Mouse (Mus musculus) liver, embryonic 12.5 days (tissue): ENCODE results near the gene Pate4. TPM values are rescaled to one million over a fixed set of nuclear protein-coding genes. Genes with fewer than 3 reads are reported as not detected.

ENCODE experiments used
- ATAC-seq: fragments of 200-750 bp; cut with Nextera tagmentation; 2 replicates; pipeline ENCODE4 v1.8.0; 2017; ENCODE audit warnings: moderate number of reproducible peaks, mild to moderate bottlenecking, moderate library complexity
- H3K27ac ChIP-seq: fragments of 300-500 bp; sonication (generic); 2 replicates; pipeline ENCODE4 v1.5.1; 2016; ENCODE audit warnings: mild to moderate bottlenecking
- H3K27me3 ChIP-seq: fragments of 300-500 bp; sonication (generic); replicated peaks from 2 replicates; pipeline ENCODE4 v1.6.1; 2016; ENCODE audit warnings: mild to moderate bottlenecking, moderate library complexity
- H3K36me3 ChIP-seq: fragments of 300-500 bp; sonication (generic); 2 replicates; pipeline ENCODE4 v1.6.1; 2016; ENCODE audit warnings: mild to moderate bottlenecking, moderate library complexity
- H3K4me1 ChIP-seq: fragments of 300-500 bp; sonication (generic); 2 replicates; pipeline ENCODE4 v1.6.1; 2016
- H3K4me2 ChIP-seq: fragments of 300-500 bp; sonication (generic); 2 replicates; pipeline ENCODE4 v1.6.1; 2016; ENCODE audit warnings: mild to moderate bottlenecking, moderate library complexity
- H3K4me3 ChIP-seq: fragments of 300-500 bp; sonication (generic); 2 replicates; pipeline ENCODE4 v1.5.1; 2016; ENCODE audit warnings: mild to moderate bottlenecking, moderate library complexity
- H3K9ac ChIP-seq: fragments of 300-500 bp; sonication (generic); 2 replicates; pipeline ENCODE4 v1.6.1; 2016; ENCODE audit warnings: mild to moderate bottlenecking, moderate library complexity
- H3K9me3 ChIP-seq: fragments of 300-500 bp; sonication (generic); replicated peaks from 2 replicates; pipeline ENCODE4 v1.6.1; 2016; ENCODE audit warnings: mild to moderate bottlenecking, moderate library complexity
- WGBS: fragments of 180-500 bp; shearing (Covaris S2); methylation state at CpG from one replicate; pipeline ENCODE4 v1.1.7; 2016; ENCODE audit not compliant: insufficient replicate concordance; 5-methylcytosine and 5-hydroxymethylcytosine counted together
- polyA plus RNA-seq: library from polyadenylated mRNA; unstranded; fragments of >200 nt; fragmentation: Nextera tagmentation; extraction: Ambion mirVana; gene quantifications from 2 replicates; pipeline ENCODE4 v1.2.1, GENCODE M21; 2016

Pate4 gene
- polyA plus RNA-seq, 1 experiment from 2014 or later: not detected

GRCm38 (mm10) chr9:35567995-35568394 lies 43.7 kb downstream of the Pate4 start:
- WGBS: 81% methylated on average over 3 of the region's 3 CpGs
- no peaks in the 10 kb centered on the region for H3K9me3 ChIP-seq
- H3K4me1 ChIP-seq: peaks cover 28% of the 10 kb centered on the region
- peaks cover 48% of the 10 kb centered on the region for H3K36me3 ChIP-seq
- no peak for ATAC-seq
- H3K4me2 ChIP-seq: peak overlapping the region; percentile 68
- peaks cover 12% of the 10 kb centered on the region; the same call in 1 of the 2 replicates for H3K27me3 ChIP-seq
- no peak overlapping the region for H3K27ac ChIP-seq
- H3K9ac ChIP-seq: peak overlapping the region; percentile 8; the same call in 1 of the 2 replicates
- no peak overlapping the region for H3K4me3 ChIP-seq

GRCm38 (mm10) chr9:35564536-35565240 lies 47.1 kb downstream of the Pate4 start:
- WGBS: 79% methylated on average over 5 of the region's 5 CpGs
- no peak overlapping the region for H3K4me3 ChIP-seq
- no peak for ATAC-seq
- H3K36me3 ChIP-seq: peaks cover 68% of the 10 kb centered on the region
- H3K27ac ChIP-seq: no peak overlapping the region
- no peaks in the 10 kb centered on the region for H3K27me3 ChIP-seq
- no peak overlapping the region for H3K4me2 ChIP-seq
- no peaks in the 10 kb centered on the region for H3K9me3 ChIP-seq
- H3K9ac ChIP-seq: no peak overlapping the region
- peaks cover 36% of the 10 kb centered on the region for H3K4me1 ChIP-seq

DNA sequence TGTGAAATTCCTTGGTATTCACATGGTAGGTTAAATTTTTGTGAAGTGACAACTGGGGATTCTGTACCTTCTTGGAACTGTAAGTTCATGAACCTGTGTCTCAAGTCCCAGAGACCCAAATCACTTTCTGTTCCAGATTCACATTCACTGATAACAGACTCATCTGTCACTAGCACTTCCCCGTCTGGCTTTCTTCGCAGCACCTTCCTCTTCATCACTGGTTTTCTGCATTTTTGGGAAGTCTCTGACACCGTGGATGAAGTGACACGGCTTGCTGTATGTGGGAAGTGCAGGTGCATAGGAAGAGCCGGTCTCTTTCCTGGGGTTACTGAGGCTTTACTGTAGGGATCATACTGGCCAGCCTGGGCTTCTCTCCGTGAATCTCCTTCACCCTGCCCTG lies 50.2 kb downstream of the Pate4 start:
- Histone ChIP-seq H3K4me3 (no peak overlapping the region), H3K4me1 (peaks cover 38% of the 10 kb centered on the region)
- 54% methylated on average over 6 of the region's 6 CpGs for WGBS

DNA sequence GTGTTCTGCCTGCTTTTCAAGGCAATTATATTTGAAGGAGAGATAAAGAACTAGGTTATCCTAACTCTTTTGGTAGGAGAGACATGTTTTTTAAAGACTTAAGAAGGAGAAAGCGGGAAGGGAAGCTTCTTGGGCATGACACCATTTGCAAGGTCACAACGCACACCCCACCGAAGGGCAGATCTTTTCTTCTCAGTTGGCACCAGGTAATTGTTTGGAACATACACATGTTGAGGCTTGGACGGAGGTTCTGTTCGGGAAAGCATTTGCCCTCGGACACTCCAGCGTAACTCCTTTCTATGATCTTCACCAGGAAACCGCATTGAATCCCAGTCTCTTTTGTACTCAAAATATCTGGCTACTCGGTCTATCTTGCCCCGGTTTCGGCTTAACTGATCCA lies 50.7 kb downstream of the Pate4 start:
- H3K4me1 ChIP-seq: peaks cover 38% of the 10 kb centered on the region
- 89% methylated on average over 11 of the region's 11 CpGs for WGBS
- H3K36me3 ChIP-seq: peaks cover 45% of the 10 kb centered on the region
- ATAC-seq: no peak
- no peak overlapping the region for H3K4me2 ChIP-seq
- no peak overlapping the region for H3K4me3 ChIP-seq
- H3K9me3 ChIP-seq: no peaks in the 10 kb centered on the region
- no peak overlapping the region for H3K27ac ChIP-seq
- no peak overlapping the region for H3K9ac ChIP-seq
- H3K27me3 ChIP-seq: peaks cover 31% of the 10 kb centered on the region

More for the DNA sequence above, 50.2 kb downstream of the Pate4 start:
- Histone ChIP-seq H3K36me3 (peaks cover 50% of the 10 kb centered on the region), H3K9ac (no peak overlapping the region), H3K27ac (no peak overlapping the region), H3K4me2 (no peak overlapping the region), H3K27me3 (peaks cover 26% of the 10 kb centered on the region), H3K9me3 (no peaks in the 10 kb centered on the region)
- ATAC-seq: no peak

- peak overlapping the region; percentile 94 for H3K4me2 ChIP-seq
- peak; percentile 84 for ATAC-seq
- WGBS: 3% methylated on average over 31 of the region's 31 CpGs
- H3K27me3 ChIP-seq: peaks cover 48% of the 10 kb centered on the region
- no peaks in the 10 kb centered on the region for H3K9me3 ChIP-seq
- H3K4me3 ChIP-seq: peak overlapping the region; percentile 72
- H3K27ac ChIP-seq: peak overlapping the region; percentile 64; the same call in 1 of the 2 replicates
- peak overlapping the region; percentile 76 for H3K9ac ChIP-seq
- peaks cover 33% of the 10 kb centered on the region for H3K4me1 ChIP-seq
- H3K36me3 ChIP-seq: peaks cover 27% of the 10 kb centered on the region
These were observed 52.5 kb downstream of the Pate4 start for GRCm38 (mm10) chr9:35559009-35559890.

DNA sequence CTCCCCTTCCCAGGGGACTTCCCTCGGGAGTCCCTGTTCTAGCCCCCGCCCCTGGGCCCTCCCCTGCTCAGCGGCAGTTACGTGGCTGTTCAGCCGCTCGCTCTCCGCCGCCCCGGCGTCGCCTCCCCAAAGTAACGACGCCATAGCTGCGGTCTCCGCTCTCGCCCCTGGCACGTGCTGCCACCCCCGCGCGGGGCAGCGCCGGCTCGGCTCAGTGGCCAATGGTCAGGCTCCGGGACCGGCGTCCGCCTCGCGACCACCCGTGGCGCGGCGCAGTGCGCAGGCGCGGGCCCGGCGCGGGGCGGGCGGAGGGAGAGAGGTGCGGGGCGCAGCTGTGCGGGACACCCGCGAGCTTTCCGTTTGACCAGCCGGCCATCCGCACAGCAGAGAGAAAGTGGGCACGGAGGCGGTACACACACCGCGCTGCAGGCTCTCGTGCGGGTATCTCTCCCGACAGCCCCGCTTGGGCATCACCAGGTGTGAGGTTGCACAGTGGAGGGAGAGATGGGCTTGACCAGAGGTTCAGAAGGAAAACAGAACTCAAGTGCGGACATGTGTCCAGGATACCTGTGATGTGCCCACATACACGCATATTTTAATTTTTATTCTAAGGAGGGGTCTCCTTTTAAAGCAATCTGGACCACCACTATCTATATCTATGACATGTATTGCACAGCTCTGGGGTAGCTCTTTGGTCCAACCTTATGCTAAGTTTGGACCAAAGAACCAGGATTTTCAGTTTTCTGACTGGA lies 53.3 kb downstream of the Pate4 start, which contains the start of the genes Ddx25 and Pus3:
Ddx25 (minus strand) TSS at position 272 of the 752 bp plus-strand sequence.
Pus3 (plus strand) TSS at position 339 of the 752 bp plus-strand sequence.
- Histone ChIP-seq H3K9ac (peak within 1 kb of the TSS; percentile 76), H3K4me3 (peak within 1 kb of the TSS; percentile 72), H3K4me1 (peaks cover 33% of the 10 kb centered on the region), H3K27me3 (peaks cover 54% of the 10 kb centered on the region), H3K36me3 (peaks cover 24% of the 10 kb centered on the region), H3K4me2 (peak within 1 kb of the TSS; percentile 94), H3K27ac (peak within 1 kb of the TSS; percentile 64; the same call in 1 of the 2 replicates), H3K9me3 (no peaks in the 10 kb centered on the region)
- ATAC-seq: peak; percentile 49
- WGBS: 1% methylated on average over 59 of the region's 59 CpGs

Other genes starting within 250 kb of the Pate4 start
- 0.96 and 1.0 TPM in 2 replicates for gene Cdon, start 190.8 kb downstream of the Pate4 start, polyA plus RNA-seq
- not detected in 2 replicates for gene Gm1113, start 93.7 kb downstream of the Pate4 start, polyA plus RNA-seq
- gene Ddx25, start 53.4 kb downstream of the Pate4 start, polyA plus RNA-seq: 0.65 and 0.67 TPM in 2 replicates
- gene Pus3, start 53.3 kb downstream of the Pate4 start, polyA plus RNA-seq: 11.7 and 12.9 TPM in 2 replicates
- 0.32 and 0.47 TPM in 2 replicates for gene Pate2, start 41.7 kb downstream of the Pate4 start, polyA plus RNA-seq
- 9.4 and 10.8 TPM in 2 replicates for gene Hyls1, start 41.5 kb downstream of the Pate4 start, polyA plus RNA-seq
- gene Pate3, start 36.3 kb upstream of the Pate4 start, polyA plus RNA-seq: not detected in 2 replicates
- gene Pate1, start 75.4 kb upstream of the Pate4 start, polyA plus RNA-seq: not detected in 2 replicates
- not detected in 2 replicates for gene Gm17677, start 129.1 kb upstream of the Pate4 start, polyA plus RNA-seq
- gene Gm17727, start 166.2 kb upstream of the Pate4 start, polyA plus RNA-seq: not detected in 2 replicates
- gene Gm27235, start 178.2 kb upstream of the Pate4 start, polyA plus RNA-seq: not detected in 2 replicates
- gene D730048I06Rik, start 178.2 kb upstream of the Pate4 start, polyA plus RNA-seq: not detected in 2 replicates
- not detected in 2 replicates for gene 9230110F15Rik, start 232.2 kb upstream of the Pate4 start, polyA plus RNA-seq